Mouse (Mus musculus) cerebellum, adult 2 months (tissue): ENCODE results near the gene Hoxa2. TPM values are rescaled to one million over a fixed set of nuclear protein-coding genes. Genes with fewer than 3 reads are reported as not detected.

Source experiments
- DNase-seq, 2 experiments: peaks; one replicate each; pipeline ENCODE4 v3.0.0; 2021
- H3K27ac ChIP-seq: fragments of 200-500 bp; 2 replicates; pipeline ENCODE4 v1.5.1; 2012; ENCODE audit warnings: low read length, control low read depth, inconsistent platforms; ENCODE audit not compliant: insufficient read depth
- H3K27me3 ChIP-seq: fragments of 200-500 bp; 2 replicates; pipeline ENCODE4 v1.6.1; 2012; ENCODE audit warnings: inconsistent platforms, mild to moderate bottlenecking, low read length, moderate library complexity; ENCODE audit not compliant: control insufficient read depth, insufficient read depth
- H3K4me1 ChIP-seq: fragments of 200-500 bp; 2 replicates; pipeline ENCODE4 v1.6.1; 2011; ENCODE audit warnings: low read length; ENCODE audit not compliant: control insufficient read depth, insufficient read depth
- H3K4me3 ChIP-seq: fragments of 200-500 bp; replicated peaks from 2 replicates; pipeline ENCODE3; 2011; ENCODE audit warnings: mild to moderate bottlenecking, low read depth, low read length, control low read depth; ENCODE audit not compliant: insufficient read depth
- CTCF ChIP-seq: fragments of 200-500 bp; IDR thresholded peaks from 2 replicates; pipeline ENCODE4 v1.5.1; 2011; ENCODE audit warnings: low read depth, mild to moderate bottlenecking, control low read depth, low read length, moderate library complexity, borderline replicate concordance; ENCODE audit not compliant: insufficient read depth
- POLR2A ChIP-seq: fragments of 200-500 bp; IDR thresholded peaks from 2 replicates; pipeline ENCODE4 v1.6.1; 2011; ENCODE audit warnings: low read length, control low read depth, borderline replicate concordance; ENCODE audit not compliant: insufficient read depth
- WGBS: fragments of 180-500 bp; shearing (Covaris S2); methylation state at CpG from one replicate; pipeline ENCODE4 v1.1.7; 2018; 5-methylcytosine and 5-hydroxymethylcytosine counted together
- polyA plus RNA-seq: library from polyadenylated mRNA; depleted of rRNA; stranded (reverse); fragments of >200 nt; gene quantifications from 2 replicates; pipeline ENCODE4 v1.2.3, GENCODE M21; 2012

Gene Hoxa2
- polyA plus RNA-seq, 1 experiment: 2.8 TPM

DNA sequence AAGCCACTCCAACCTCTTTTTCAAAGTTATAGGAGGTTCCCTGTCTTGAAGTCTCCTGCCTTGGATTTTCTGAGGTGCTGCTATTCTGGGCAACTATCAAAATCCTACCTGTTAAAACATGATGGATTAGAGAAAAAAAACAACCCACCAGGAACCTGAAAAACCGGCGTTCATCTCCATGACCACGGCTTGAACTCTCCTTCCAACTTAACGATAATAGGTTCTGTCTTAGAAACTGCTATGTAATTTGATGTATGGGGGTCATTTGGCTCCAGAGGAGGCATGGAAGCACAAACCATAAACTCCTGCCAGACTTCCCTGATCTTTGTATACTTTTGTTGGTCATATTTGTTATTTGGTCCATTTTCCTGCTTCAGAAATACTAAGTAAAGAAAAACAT, 9.0 kb upstream of the Hoxa2 start:
- no peaks in the 10 kb centered on the region for H3K4me1 ChIP-seq
- TF ChIP-seq CTCF: no peak
- no peak for TF ChIP-seq POLR2A
- no peak overlapping the region for H3K27ac ChIP-seq
- H3K27me3 ChIP-seq: peaks cover 11% of the 10 kb centered on the region; the same call in 1 of the 2 replicates
- no peak for DNase-seq
- H3K4me3 ChIP-seq: no peak overlapping the region
- WGBS: 8% methylated on average over 4 of the region's 4 CpGs

GRCm38 (mm10) chr6:52172501-52172900, 7.9 kb upstream of the Hoxa2 start:
- 1% methylated on average over 35 of the region's 35 CpGs for whole genome bisulfite sequencing
- TF ChIP-seq CTCF: no peak
- TF ChIP-seq POLR2A: no peak
- H3K4me1 ChIP-seq: no peaks in the 10 kb centered on the region
- DNase-seq: no peak
- peaks cover 12% of the 10 kb centered on the region; the same call in 1 of the 2 replicates for H3K27me3 ChIP-seq
- H3K27ac ChIP-seq: no peak overlapping the region
- no peak overlapping the region for H3K4me3 ChIP-seq

DNA sequence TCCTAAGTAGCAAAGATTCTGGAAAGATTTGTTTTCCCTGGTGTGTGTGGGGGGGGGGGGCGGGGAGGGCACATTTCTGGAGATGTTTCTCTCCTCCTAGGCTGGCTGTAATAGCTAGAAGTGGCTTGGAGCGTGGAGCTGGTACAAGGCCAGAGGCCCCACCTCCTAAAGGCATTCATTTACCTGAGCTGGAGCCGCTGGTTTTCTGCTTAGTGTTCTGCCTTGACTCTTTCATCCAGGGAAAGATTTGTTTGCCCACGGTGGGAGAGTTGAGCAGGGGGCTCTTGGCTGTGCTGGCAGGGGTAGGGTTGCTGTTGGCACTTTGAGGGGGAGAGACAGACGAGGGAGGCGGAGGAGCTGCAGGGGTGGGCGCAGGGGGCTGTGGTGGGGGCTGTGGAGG, 7.3 kb upstream of the Hoxa2 start:
- peaks cover 12% of the 10 kb centered on the region; the same call in 1 of the 2 replicates for H3K27me3 ChIP-seq
- no peak for DNase-seq
- H3K4me1 ChIP-seq: no peaks in the 10 kb centered on the region
- H3K27ac ChIP-seq: no peak overlapping the region
- TF ChIP-seq POLR2A: no peak
- TF ChIP-seq CTCF: no peak
- no peak overlapping the region for H3K4me3 ChIP-seq
- 11% methylated on average over 7 of the region's 7 CpGs for WGBS

GRCm38 (mm10) chr6:52171331-52171730, 6.7 kb upstream of the Hoxa2 start:
- no peaks in the 10 kb centered on the region for H3K4me1 ChIP-seq
- WGBS: 4% methylated on average over 4 of the region's 4 CpGs

DNA sequence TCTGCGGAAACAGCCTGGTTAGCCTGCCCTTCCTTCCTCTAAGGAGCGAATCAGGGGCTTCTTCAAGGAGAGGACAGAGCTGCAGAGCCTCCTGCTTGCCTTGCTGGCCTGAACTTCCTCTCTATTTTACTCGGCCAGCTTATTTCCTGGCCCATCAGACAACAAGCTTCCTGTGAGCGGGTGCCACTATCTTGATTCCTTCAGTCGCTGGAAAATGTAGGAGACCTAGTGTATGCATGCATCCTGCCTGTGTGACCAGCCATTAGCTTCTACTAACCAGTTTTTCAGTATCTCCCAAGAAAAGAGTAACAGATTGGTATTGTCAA, 6.2 kb upstream of the Hoxa2 start:
- no peaks in the 10 kb centered on the region for H3K4me1 ChIP-seq
- no peak overlapping the region for H3K27ac ChIP-seq
- DNase-seq: no peak
- WGBS: 11% methylated on average over 5 of the region's 5 CpGs
- TF ChIP-seq POLR2A (no peak), CTCF (no peak)
- H3K4me3 ChIP-seq: no peak overlapping the region
- peaks cover 11% of the 10 kb centered on the region; the same call in 1 of the 2 replicates for H3K27me3 ChIP-seq

More at GRCm38 (mm10) chr6:52171331-52171730, 6.7 kb upstream of the Hoxa2 start:
- H3K27ac ChIP-seq: no peak overlapping the region
- DNase-seq: no peak
- peaks cover 12% of the 10 kb centered on the region; the same call in 1 of the 2 replicates for H3K27me3 ChIP-seq
- TF ChIP-seq POLR2A (no peak), CTCF (no peak)
- H3K4me3 ChIP-seq: no peak overlapping the region

GRCm38 (mm10) chr6:52170166-52170897, 5.7 kb upstream of the Hoxa2 start:
- WGBS: 4% methylated on average over 40 of the region's 40 CpGs
- no peak overlapping the region for H3K27ac ChIP-seq

GRCm38 (mm10) chr6:52169499-52170165, 5.0 kb upstream of the Hoxa2 start:
- Histone ChIP-seq H3K4me3 (no peak overlapping the region), H3K27me3 (peaks cover 12% of the 10 kb centered on the region; the same call in 1 of the 2 replicates), H3K27ac (no peak overlapping the region), H3K4me1 (no peaks in the 10 kb centered on the region)
- WGBS: 9% methylated on average over 16 of the region's 16 CpGs
- TF ChIP-seq CTCF (no peak), POLR2A (no peak)
- DNase-seq: no peak

More at GRCm38 (mm10) chr6:52170166-52170897, 5.7 kb upstream of the Hoxa2 start:
- Histone ChIP-seq H3K4me1 (no peaks in the 10 kb centered on the region), H3K27me3 (peaks cover 11% of the 10 kb centered on the region; the same call in 1 of the 2 replicates), H3K4me3 (no peak overlapping the region)
- TF ChIP-seq CTCF (no peak), POLR2A (no peak)
- DNase-seq: no peak
